In genomic region chr2:28723912-28724311, GRCm38 (mm10) we compare ENCODE assay signal across 31 mouse cellular contexts. TPM values are rescaled to one million over a fixed set of nuclear protein-coding genes. Genes with fewer than 3 reads are reported as not detected.
A peak's percentile ranks its signal among the peaks of the same experiment; 100 is the strongest.
DNase-seq lines count a peak whose midpoint lies in the region; ATAC-seq and TF ChIP-seq lines count a peak whose summit lies in the region.
"Had no signal": no experiment of that assay in that cellular context is flagged by ENCODE, and none has a peak within 500 bp of the region (broad histone marks: within the 10 kb centered on the region; RNA-seq: fewer than 3 reads in every experiment).

No protein-coding gene starts in this region.

- no peak for TF ChIP-seq CTCF in CH12.LX (conservative IDR thresholded peaks at IDR 0.05 in 1 of 2, IDR thresholded peaks at IDR 0.05 in 1 of 2; ENCODE audit: low read depth in 2 of 2, low read length in 2 of 2)

- no peak for TF ChIP-seq RAD21 in CH12.LX (IDR thresholded peaks at IDR 0.05; ENCODE audit: low read depth, low read length)

- dilution Hi-C loops in CH12.LX (cut with MboI; ENCODE audit: extremely low pct_ligation_motif_present, extremely low pct_unique_long_range_greater_than_20kb, low sequenced_read_pairs) = no loop called here

- H3K4me1 ChIP-seq in lung, embryonic 15.5 days = 0 out of 2 replicates have a peak, but pooled peaks cover 9% of the 10 kb centered on the region
- H3K4me1 ChIP-seq in CH12.LX (ENCODE audit: control insufficient read depth in 1 of 2, insufficient read depth in 2 of 2) = peaks cover 25 to 68% of the 10 kb centered on the region in 2 experiments

- DNase-seq in lung, postnatal 25 days (ENCODE audit: low spot score) = no peak
- DNase-seq in CH12.LX (ENCODE audit: extremely low read depth) = no peak
- peak; percentile 6 for DNase-seq in lung, postnatal 36 days
- DNase-seq in cerebellum, postnatal 4 days (ENCODE audit: low spot score in 2 of 2) = no peak
- no peak for DNase-seq in thymus, postnatal 0 days (ENCODE audit: low spot score)
- DNase-seq: adrenal gland, adult 8-10 months; cerebellum, adult 11 months; cerebellum, adult 9-10 months; cerebellum, postnatal 36 days; gastrocnemius, postnatal 36 days; heart, adult 18-20 months; heart, postnatal 36 days; kidney, adult 11 months; kidney, postnatal 36 days; thymus, adult 2 months; thymus, postnatal 4 days had no signal

- no peak overlapping the region for H3K4me3 ChIP-seq in lung, embryonic 15.5 days
- no peak overlapping the region for H3K4me3 ChIP-seq in CH12.LX (replicated peaks in 1 of 3; ENCODE audit: low read depth in 2 of 3, low read length in 2 of 3, poor library complexity in 1 of 3)
- H3K4me3 ChIP-seq: embryonic facial prominence, embryonic 13.5 days; forebrain, embryonic 10.5 days; forebrain, embryonic 15.5 days; hindbrain, embryonic 15.5 days; limb, embryonic 13.5 days; midbrain, embryonic 15.5 days; neural tube, embryonic 12.5 days had no signal

- H3K9ac ChIP-seq in lung, embryonic 15.5 days = no peak overlapping the region
- H3K9ac ChIP-seq in CH12.LX (ENCODE audit: insufficient read depth, low read depth) = no peak overlapping the region
- H3K9ac ChIP-seq: embryonic facial prominence, embryonic 13.5 days; forebrain, embryonic 15.5 days; hindbrain, embryonic 15.5 days; limb, embryonic 13.5 days; midbrain, embryonic 15.5 days; neural tube, embryonic 12.5 days had no signal

- no peaks in the 10 kb centered on the region for H3K27me3 ChIP-seq in lung, embryonic 15.5 days
- no peaks in the 10 kb centered on the region for H3K27me3 ChIP-seq in CH12.LX (replicated peaks)
- H3K27me3 ChIP-seq: forebrain, embryonic 15.5 days; hindbrain, embryonic 15.5 days; neural tube, embryonic 12.5 days had no signal

- no peak for TF ChIP-seq POLR2A in CH12.LX (IDR thresholded peaks at IDR 0.05; ENCODE audit: low read depth, low read length)

- no peaks in the 10 kb centered on the region for H3K9me3 ChIP-seq in lung, embryonic 15.5 days
- no peaks in the 10 kb centered on the region for H3K9me3 ChIP-seq in CH12.LX (replicated peaks; ENCODE audit: low read length)
- H3K9me3 ChIP-seq: embryonic facial prominence, embryonic 13.5 days; forebrain, embryonic 10.5 days; forebrain, embryonic 15.5 days; hindbrain, embryonic 15.5 days; limb, embryonic 13.5 days; midbrain, embryonic 15.5 days; neural tube, embryonic 12.5 days had no signal

- H3K79me2 ChIP-seq in CH12.LX (replicated peaks; ENCODE audit: control insufficient read depth, extremely low read depth, insufficient read depth, poor library complexity, severe bottlenecking) = no peaks in the 10 kb centered on the region

- H3K36me3 ChIP-seq in lung, embryonic 15.5 days = no peaks in the 10 kb centered on the region
- peaks cover 0 to 5% of the 10 kb centered on the region in 2 experiments for H3K36me3 ChIP-seq in CH12.LX (replicated peaks in 1 of 2; ENCODE audit: control insufficient read depth in 1 of 2, insufficient read depth in 1 of 2, low read length in 1 of 2)
- H3K36me3 ChIP-seq: embryonic facial prominence, embryonic 13.5 days; forebrain, embryonic 10.5 days; forebrain, embryonic 15.5 days; hindbrain, embryonic 15.5 days; limb, embryonic 13.5 days; midbrain, embryonic 15.5 days; neural tube, embryonic 12.5 days had no signal

- peak overlapping the region; percentile 20; the same call in 1 of the 2 replicates for H3K4me2 ChIP-seq in lung, embryonic 15.5 days
- no peak overlapping the region for H3K4me2 ChIP-seq in CH12.LX (ENCODE audit: insufficient read depth, low read depth, poor library complexity, severe bottlenecking)
- H3K4me2 ChIP-seq: embryonic facial prominence, embryonic 13.5 days; forebrain, embryonic 15.5 days; heart, embryonic 11.5 days; hindbrain, embryonic 15.5 days; limb, embryonic 13.5 days; liver, embryonic 11.5 days; midbrain, embryonic 15.5 days; neural tube, embryonic 12.5 days had no signal

- no peak for TF ChIP-seq EP300 in CH12.LX (IDR thresholded peaks at IDR 0.05; ENCODE audit: low read length)

- in situ Hi-C loops in CH12.LX (cut with MboI; ENCODE audit: low pct_ligation_motif_present, low pct_unique_long_range_greater_than_20kb, low sequenced_read_pairs) = no loop called here

- peak; percentile 75 for ATAC-seq in lung, embryonic 15.5 days (ENCODE audit: borderline replicate concordance, extremely low read depth, low FRiP score, low TSS enrichment)
- ATAC-seq in common myeloid progenitor, adult 5-6 weeks (replicated peaks; ENCODE audit: low read depth, poor library complexity, severe bottlenecking) = peak; percentile 55
- ATAC-seq: CD4-positive, CD25-positive, alpha-beta regulatory T cell, adult 4 months; forebrain, embryonic 15.5 days; inflammation-experienced regulatory T-cells, adult 6 months; midbrain, embryonic 15.5 days had no signal

- no peak overlapping the region for H3K27ac ChIP-seq in lung, embryonic 15.5 days
- H3K27ac ChIP-seq in CH12.LX (ENCODE audit: insufficient read depth, low read depth) = no peak overlapping the region
- H3K27ac ChIP-seq: embryonic facial prominence, embryonic 13.5 days; forebrain, embryonic 10.5 days; forebrain, embryonic 15.5 days; hindbrain, embryonic 15.5 days; limb, embryonic 13.5 days; midbrain, embryonic 15.5 days; neural tube, embryonic 12.5 days had no signal

- WGBS in lung, embryonic 15.5 days = 47% methylated on average over 9 of the region's 9 CpGs

TF ChIP-seq in CH12.LX, 34 proteins besides CTCF, POLR2A, EP300 and RAD21:
- TF ChIP-seq GABPA (IDR thresholded peaks at IDR 0.05; ENCODE audit: insufficient replicate concordance, low read depth, low read length) (no peak), TCF12 (IDR thresholded peaks at IDR 0.05; ENCODE audit: low read depth, low read length) (no peak), POLR2AphosphoS2 (IDR thresholded peaks at IDR 0.05; ENCODE audit: low read depth, low read length) (no peak), SIN3A (IDR thresholded peaks at IDR 0.05; ENCODE audit: low read length) (no peak), JUND (conservative IDR thresholded peaks at IDR 0.05; ENCODE audit: low read depth, low read length) (no peak), MAX (IDR thresholded peaks at IDR 0.05; ENCODE audit: low read length) (0 out of 2 replicates have a peak, but pooled peaks have one; percentile 21), MAFK (IDR thresholded peaks at IDR 0.05; ENCODE audit: insufficient replicate concordance, low read length) (no peak), NELFE (IDR thresholded peaks at IDR 0.05; ENCODE audit: low read depth, low read length) (no peak), E2F4 (IDR thresholded peaks at IDR 0.05; ENCODE audit: insufficient replicate concordance, low read depth, low read length) (no peak)

RNA-seq across cellular contexts. Expression of gene Ak8, which starts 23.9 kb away (rescaled TPM):
- 1.7 and 1.9 TPM in 2 replicates for polyA plus RNA-seq in lung, embryonic 15.5 days (2015; fragmentation: Nextera tagmentation; extraction: Ambion mirVana)
- total RNA-seq in CH12.LX (2012; rRNA removed) (0.55 and 0.84 TPM in 2 replicates), CH12.LX (2014; rRNA removed) (0.58 and 1.1 TPM in 2 replicates)
- polyA plus RNA-seq in CH12.LX (2012; ENCODE audit: insufficient read length, low read depth) = 4.9 and 5.3 TPM in 2 replicates
- 1.6 TPM in 1 of 2 replicates, not detected in the other for total RNA-seq in common myeloid progenitor, adult 5-6 weeks (2017)
- polyA plus RNA-seq in thymus, postnatal 0 days (2015; fragmentation: Nextera tagmentation; extraction: Ambion mirVana) = 0.90 and 1.0 TPM in 2 replicates
- total RNA-seq: gastrocnemius, adult 18-20 months; gastrocnemius, postnatal 36 days; heart, adult 18-20 months; heart, postnatal 36 days had no signal
- polyA plus RNA-seq: CD4-positive, CD25-positive, alpha-beta regulatory T cell, adult 4 months; inflammation-experienced regulatory T-cells, adult 6 months had no signal

RNA-seq across cellular contexts. Expression of gene Spaca9, which starts 24.4 kb away (rescaled TPM):
- 3.5 and 4.0 TPM in 2 replicates for polyA plus RNA-seq in lung, embryonic 15.5 days (2015; fragmentation: Nextera tagmentation; extraction: Ambion mirVana)
- total RNA-seq in CH12.LX (2012; rRNA removed) = 6.0 and 13.1 TPM in 2 replicates
- 8.0 and 9.2 TPM in 2 replicates for total RNA-seq in CH12.LX (2014; rRNA removed)
- polyA plus RNA-seq in CH12.LX (2012; ENCODE audit: insufficient read length, low read depth) = 7.4 and 9.8 TPM in 2 replicates
- 2.5 and 6.6 TPM in 2 replicates for total RNA-seq in common myeloid progenitor, adult 5-6 weeks (2017)
- polyA plus RNA-seq in thymus, postnatal 0 days (2015; fragmentation: Nextera tagmentation; extraction: Ambion mirVana) = 1.9 and 3.2 TPM in 2 replicates
- total RNA-seq: gastrocnemius, adult 18-20 months; gastrocnemius, postnatal 36 days; heart, adult 18-20 months; heart, postnatal 36 days; left cerebral cortex, postnatal 36 days had no signal
- polyA plus RNA-seq: CD4-positive, CD25-positive, alpha-beta regulatory T cell, adult 4 months had no signal
